Mouse (Mus musculus) heart, embryonic 16.5 days (tissue): ENCODE data around the gene Macrod1. TPM values are rescaled to one million over a fixed set of nuclear protein-coding genes. Genes with fewer than 3 reads are reported as not detected.
"Not testable (repeated sequence)": the region's sequence is repeated elsewhere in the genome, so short reads cannot be mapped to it uniquely, and the experiment has no call there.

Source experiments
- ATAC-seq: fragments of 200-750 bp; cut with Nextera tagmentation; replicated peaks from 2 replicates; pipeline ENCODE4 v1.8.0; 2017; ENCODE audit warnings: moderate number of reproducible peaks; ENCODE audit not compliant: insufficient read depth, low FRiP score; ENCODE audit errors: extremely low read depth
- H3K27ac ChIP-seq: fragments of 300-500 bp; sonication (generic); 2 replicates; pipeline ENCODE4 v1.5.1; 2014; ENCODE audit warnings: mild to moderate bottlenecking, low read length, control low read depth, moderate library complexity
- H3K27me3 ChIP-seq: fragments of 300-500 bp; sonication (generic); 2 replicates; pipeline ENCODE4 v1.6.1; 2014; ENCODE audit warnings: low read length, mixed read lengths; ENCODE audit not compliant: control insufficient read depth, insufficient read depth
- H3K36me3 ChIP-seq: fragments of 300-500 bp; sonication (generic); 2 replicates; pipeline ENCODE4 v1.6.1; 2014; ENCODE audit not compliant: control insufficient read depth, insufficient read depth
- H3K4me1 ChIP-seq: fragments of 300-500 bp; sonication (generic); 2 replicates; pipeline ENCODE4 v1.6.1; 2014; ENCODE audit warnings: low read length, mixed read lengths; ENCODE audit not compliant: control insufficient read depth, insufficient read depth
- H3K4me2 ChIP-seq: fragments of 300-500 bp; sonication (generic); 2 replicates; pipeline ENCODE4 v1.6.1; 2014; ENCODE audit warnings: low read depth, mild to moderate bottlenecking, control low read depth, low read length
- H3K4me3 ChIP-seq: fragments of 300-500 bp; sonication (generic); 2 replicates; pipeline ENCODE4 v1.5.1; 2014; ENCODE audit warnings: mild to moderate bottlenecking, control low read depth, low read length
- H3K9ac ChIP-seq: fragments of 300-500 bp; sonication (generic); 2 replicates; pipeline ENCODE4 v1.6.1; 2014; ENCODE audit warnings: low read length, control low read depth
- H3K9me3 ChIP-seq: fragments of 300-500 bp; sonication (generic); replicated peaks from 2 replicates; pipeline ENCODE4 v1.6.1; 2016; ENCODE audit warnings: low read length; ENCODE audit not compliant: control insufficient read depth
- WGBS: fragments of 180-500 bp; shearing (Covaris S2); extraction: QIAGEN DNeasy Blood & Tissue Kit; methylation state at CpG from one replicate; pipeline ENCODE4 v1.1.7; 2014; 5-methylcytosine and 5-hydroxymethylcytosine counted together
- polyA plus RNA-seq: library from polyadenylated mRNA; unstranded; fragments of >200 nt; fragmentation: Nextera tagmentation; extraction: Ambion mirVana; gene quantifications from 2 replicates; pipeline ENCODE4 v1.2.1, GENCODE M21; 2015

Gene Macrod1
- polyA plus RNA-seq, 1 experiment from 2014 or later, result 61.0 TPM

GRCm38 (mm10) chr19:7053382-7053781, 3.2 kb upstream of the Macrod1 start:
- H3K27me3 ChIP-seq, H3K36me3 ChIP-seq, ATAC-seq, H3K9ac ChIP-seq, H3K9me3 ChIP-seq, H3K4me2 ChIP-seq, H3K4me3 ChIP-seq, H3K27ac ChIP-seq: not testable (repeated sequence)
- H3K4me1 ChIP-seq, result peaks cover 23% of the 10 kb centered on the region
- WGBS, result 85% methylated on average over 4 of the region's 4 CpGs

GRCm38 (mm10) chr19:7054772-7055171, 1.8 kb upstream of the Macrod1 start:
- H3K9ac ChIP-seq, result no peak overlapping the region
- no peaks in the 10 kb centered on the region for H3K36me3 ChIP-seq
- peak overlapping the region; percentile 5; the same call in 1 of the 2 replicates for H3K27ac ChIP-seq
- no peaks in the 10 kb centered on the region for H3K27me3 ChIP-seq
- 42% methylated on average over 10 of the region's 10 CpGs for WGBS
- H3K9me3 ChIP-seq, result no peaks in the 10 kb centered on the region; the same call in 1 of the 2 replicates
- ATAC-seq, result no peak
- H3K4me3 ChIP-seq, result no peak overlapping the region
- no peak overlapping the region for H3K4me2 ChIP-seq
- H3K4me1 ChIP-seq, result peaks cover 27% of the 10 kb centered on the region

- ATAC-seq, result no peak
- Histone ChIP-seq H3K4me2 (no peak overlapping the region), H3K27me3 (no peaks in the 10 kb centered on the region), H3K36me3 (no peaks in the 10 kb centered on the region), H3K9ac (no peak overlapping the region), H3K4me3 (no peak overlapping the region), H3K9me3 (no peaks in the 10 kb centered on the region; the same call in 1 of the 2 replicates), H3K27ac (peak overlapping the region; percentile 5; the same call in 1 of the 2 replicates), H3K4me1 (peaks cover 27% of the 10 kb centered on the region)
- 33% methylated on average over 3 of the region's 3 CpGs for WGBS
These were observed 1.4 kb upstream of the Macrod1 start for GRCm38 (mm10) chr19:7055173-7055572.

- Histone ChIP-seq H3K27ac (peak overlapping the region; percentile 96), H3K9ac (peak overlapping the region; percentile 87), H3K4me3 (peak overlapping the region; percentile 84), H3K4me1 (peaks cover 27% of the 10 kb centered on the region), H3K36me3 (no peaks in the 10 kb centered on the region), H3K4me2 (peak overlapping the region; percentile 99), H3K9me3 (no peaks in the 10 kb centered on the region), H3K27me3 (no peaks in the 10 kb centered on the region)
- ATAC-seq, result peak; percentile 14
- 3% methylated on average over 16 of the region's 16 CpGs for WGBS
These were observed 614 bp downstream of the Macrod1 start for GRCm38 (mm10) chr19:7057126-7057721.

GRCm38 (mm10) chr19:7057722-7058207, 1.2 kb downstream of the Macrod1 start:
- under 1% methylated on average over 15 of the region's 15 CpGs for WGBS
- peaks cover 27% of the 10 kb centered on the region for H3K4me1 ChIP-seq
- H3K27ac ChIP-seq, result peak overlapping the region; percentile 96
- no peaks in the 10 kb centered on the region for H3K27me3 ChIP-seq
- H3K9ac ChIP-seq, result peak overlapping the region; percentile 87
- no peaks in the 10 kb centered on the region for H3K9me3 ChIP-seq
- H3K4me3 ChIP-seq, result peak overlapping the region; percentile 84
- peak overlapping the region; percentile 99 for H3K4me2 ChIP-seq
- H3K36me3 ChIP-seq, result no peaks in the 10 kb centered on the region
- peak; percentile 87 for ATAC-seq

GRCm38 (mm10) chr19:7058541-7058940, 1.9 kb downstream of the Macrod1 start:
- peak overlapping the region; percentile 96 for H3K27ac ChIP-seq
- no peaks in the 10 kb centered on the region for H3K36me3 ChIP-seq
- H3K4me1 ChIP-seq, result peaks cover 27% of the 10 kb centered on the region
- peak overlapping the region; percentile 99 for H3K4me2 ChIP-seq
- peak overlapping the region; percentile 84 for H3K4me3 ChIP-seq
- 52% methylated on average over 6 of the region's 6 CpGs for WGBS
- no peaks in the 10 kb centered on the region for H3K9me3 ChIP-seq
- H3K27me3 ChIP-seq, result no peaks in the 10 kb centered on the region
- ATAC-seq, result no peak
- H3K9ac ChIP-seq, result peak overlapping the region; percentile 45

GRCm38 (mm10) chr19:7062110-7062509, 5.5 kb downstream of the Macrod1 start:
- Histone ChIP-seq H3K27ac (no peak overlapping the region), H3K9ac (no peak overlapping the region), H3K36me3 (no peaks in the 10 kb centered on the region), H3K9me3 (no peaks in the 10 kb centered on the region), H3K4me2 (no peak overlapping the region), H3K4me3 (no peak overlapping the region), H3K27me3 (no peaks in the 10 kb centered on the region), H3K4me1 (peaks cover 24% of the 10 kb centered on the region)
- 84% methylated on average over 5 of the region's 5 CpGs for WGBS
- no peak for ATAC-seq

- Histone ChIP-seq H3K27me3 (no peaks in the 10 kb centered on the region), H3K27ac (no peak overlapping the region), H3K4me3 (no peak overlapping the region), H3K9ac (no peak overlapping the region), H3K9me3 (no peaks in the 10 kb centered on the region), H3K4me1 (peaks cover 21% of the 10 kb centered on the region), H3K36me3 (no peaks in the 10 kb centered on the region), H3K4me2 (no peak overlapping the region)
- 86% methylated on average over 8 of the region's 8 CpGs for WGBS
- no peak for ATAC-seq
These were observed 6.3 kb downstream of the Macrod1 start for GRCm38 (mm10) chr19:7062916-7063315.

GRCm38 (mm10) chr19:7064571-7064970, 8.0 kb downstream of the Macrod1 start:
- Histone ChIP-seq H3K9me3 (no peaks in the 10 kb centered on the region), H3K4me1 (peaks cover 14% of the 10 kb centered on the region), H3K36me3 (no peaks in the 10 kb centered on the region), H3K27ac (no peak overlapping the region), H3K27me3 (no peaks in the 10 kb centered on the region), H3K4me2 (no peak overlapping the region), H3K9ac (no peak overlapping the region), H3K4me3 (no peak overlapping the region)
- WGBS, result 4% methylated on average over 3 of the region's 3 CpGs
- ATAC-seq, result peak; percentile 45; the same call in 1 of the 2 replicates
